Comparison of ENCODE assay signal across 8 mouse cellular contexts in genomic region chr11:100737105-100737733, GRCm38 (mm10). TPM values are rescaled to one million over a fixed set of nuclear protein-coding genes. Genes with fewer than 3 reads are reported as not detected.
A peak's percentile ranks its signal among the peaks of the same experiment; 100 is the strongest.
DNase-seq lines count a peak whose midpoint lies in the region; ATAC-seq and TF ChIP-seq lines count a peak whose summit lies in the region.

No protein-coding gene starts in this region.

- peaks cover 13% of the 10 kb centered on the region for H3K4me1 ChIP-seq in heart, adult 2 months (ENCODE audit: control insufficient read depth, insufficient read depth, low read length)
- peaks cover 28% of the 10 kb centered on the region for H3K4me1 ChIP-seq in forebrain, embryonic 10.5 days
- peaks cover 20% of the 10 kb centered on the region for H3K4me1 ChIP-seq in limb, embryonic 13.5 days

- TF ChIP-seq POLR2A in heart, adult 2 months (IDR thresholded peaks at IDR 0.05; ENCODE audit: insufficient read depth, low read depth, low read length), result no peak

- peak overlapping the region; percentile 95 for H3K4me3 ChIP-seq in heart, adult 2 months
- H3K4me3 ChIP-seq in forebrain, embryonic 10.5 days, result peak overlapping the region; percentile 78
- peak overlapping the region; percentile 90 for H3K4me3 ChIP-seq in limb, embryonic 13.5 days

- peak overlapping the region; percentile 84 for H3K9ac ChIP-seq in heart, adult 2 months (ENCODE audit: low read depth, low read length)
- H3K9ac ChIP-seq in limb, embryonic 13.5 days, result peak overlapping the region; percentile 91

- peaks cover 5% of the 10 kb centered on the region; the same call in 1 of the 2 replicates for H3K79me2 ChIP-seq in heart, adult 2 months (replicated peaks; ENCODE audit: control insufficient read depth, insufficient read depth, low read length)

- no peak for TF ChIP-seq EP300 in heart, adult 2 months (IDR thresholded peaks at IDR 0.05; ENCODE audit: insufficient read depth, low read depth, low read length)

- peak overlapping the region; percentile 89 for H3K4me2 ChIP-seq in limb, embryonic 13.5 days (replicated peaks)

- intact Hi-C loops in heart, adult 2 months (cut with DNase I), result loop anchor here (1.0 kb wide), 1 partner anchor 21 kb away; no protein-coding TSS in a partner anchor

- no peaks in the 10 kb centered on the region for H3K9me3 ChIP-seq in forebrain, embryonic 10.5 days
- no peaks in the 10 kb centered on the region for H3K9me3 ChIP-seq in limb, embryonic 13.5 days

- no peak for ATAC-seq in limb, embryonic 13.5 days (ENCODE audit: low FRiP score, low read depth)

- DNase-seq in heart, adult 2 months, result no peak
- no peak for DNase-seq in heart, adult 11 months
- peak; percentile 45 for DNase-seq in CD4-positive helper T cell, adult 2 months (ENCODE audit: low read depth, low spot score)
- no peak for DNase-seq in forebrain, embryonic 10.5 days (ENCODE audit: extremely low spot score, low spot score)
- peak; percentile 33 for DNase-seq in splenic B cell, adult 2 months (ENCODE audit: low read depth, low spot score)
- no peak for DNase-seq in right cerebral cortex, postnatal 36 days (ENCODE audit: low spot score in 2 of 2)
- no peak for DNase-seq in testis, postnatal 10 days (ENCODE audit: low spot score)

- H3K27me3 ChIP-seq in heart, adult 2 months (ENCODE audit: control insufficient read depth, insufficient read depth, low read length), result no peaks in the 10 kb centered on the region
- H3K27me3 ChIP-seq in forebrain, embryonic 10.5 days (ENCODE audit: poor library complexity, severe bottlenecking), result no peaks in the 10 kb centered on the region
- peaks cover 5% of the 10 kb centered on the region; the same call in 1 of the 2 replicates for H3K27me3 ChIP-seq in limb, embryonic 13.5 days
- no peaks in the 10 kb centered on the region for H3K27me3 ChIP-seq in splenic B cell, adult 2 months (ENCODE audit: control insufficient read depth, insufficient read depth, low read length, poor library complexity, severe bottlenecking)

- H3K27ac ChIP-seq in heart, adult 2 months, result peak overlapping the region; percentile 97
- peak overlapping the region; percentile 91 for H3K27ac ChIP-seq in forebrain, embryonic 10.5 days
- no peak overlapping the region for H3K27ac ChIP-seq in limb, embryonic 13.5 days

- no peak for TF ChIP-seq CTCF in heart, adult 2 months (IDR thresholded peaks at IDR 0.05)

- no peaks in the 10 kb centered on the region; the same call in 1 of the 2 replicates for H3K36me3 ChIP-seq in heart, adult 2 months (ENCODE audit: control insufficient read depth, insufficient read depth, low read length)
- H3K36me3 ChIP-seq in forebrain, embryonic 10.5 days (replicated peaks), result peaks cover 22% of the 10 kb centered on the region
- H3K36me3 ChIP-seq in limb, embryonic 13.5 days, result peaks cover 18% of the 10 kb centered on the region
- H3K36me3 ChIP-seq in splenic B cell, adult 2 months (ENCODE audit: control insufficient read depth, insufficient read depth, low read length, poor library complexity, severe bottlenecking), result no peaks in the 10 kb centered on the region

- 3% methylated on average over 13 of the region's 13 CpGs for WGBS in heart, adult 2 months
- 2% methylated on average over 13 of the region's 13 CpGs for WGBS in forebrain, embryonic 10.5 days
- 2% methylated on average over 13 of the region's 13 CpGs for WGBS in limb, embryonic 13.5 days

RNA-seq across cellular contexts. Expression of gene Rab5c, which starts 0.8 kb away (rescaled TPM):
- total RNA-seq in heart, adult 2 months (2021), result 10 to 100 TPM; 53.0 to 56.3 TPM
- polyA plus RNA-seq in heart, adult 2 months (2012; rRNA removed), result 69.3 and 97.8 TPM in 2 replicates
- polyA plus RNA-seq in forebrain, embryonic 10.5 days (2016; fragmentation: Nextera tagmentation; extraction: Ambion mirVana), result 13.2 and 14.9 TPM in 2 replicates
- 23.2 and 24.5 TPM in 2 replicates for polyA plus RNA-seq in limb, embryonic 13.5 days (2015; fragmentation: Nextera tagmentation; extraction: Ambion mirVana)

RNA-seq across cellular contexts. Expression of gene Kcnh4, which starts 22.5 kb away (rescaled TPM):
- not detected for total RNA-seq in heart, adult 2 months (2021)
- 0.04 TPM in 1 of 2 replicates, not detected in the other for polyA plus RNA-seq in heart, adult 2 months (2012; rRNA removed)
- polyA plus RNA-seq in forebrain, embryonic 10.5 days (2016; fragmentation: Nextera tagmentation; extraction: Ambion mirVana), result 0.62 and 0.78 TPM in 2 replicates
- polyA plus RNA-seq in limb, embryonic 13.5 days (2015; fragmentation: Nextera tagmentation; extraction: Ambion mirVana), result not detected in 2 replicates

RNA-seq across cellular contexts. Expression of gene Hspb9, which starts 23.6 kb away (rescaled TPM):
- not detected for total RNA-seq in heart, adult 2 months (2021)
- 0.50 and 0.62 TPM in 2 replicates for polyA plus RNA-seq in heart, adult 2 months (2012; rRNA removed)
- 0.24 and 0.30 TPM in 2 replicates for polyA plus RNA-seq in forebrain, embryonic 10.5 days (2016; fragmentation: Nextera tagmentation; extraction: Ambion mirVana)
- 0.46 TPM in 1 of 2 replicates, not detected in the other for polyA plus RNA-seq in limb, embryonic 13.5 days (2015; fragmentation: Nextera tagmentation; extraction: Ambion mirVana)

RNA-seq across cellular contexts. Expression of gene Kat2a, which starts 25.0 kb away (rescaled TPM):
- total RNA-seq in heart, adult 2 months (2021), result 10 to 100 TPM; 13.1 to 14.0 TPM
- 18.9 and 21.7 TPM in 2 replicates for polyA plus RNA-seq in heart, adult 2 months (2012; rRNA removed)
- polyA plus RNA-seq in forebrain, embryonic 10.5 days (2016; fragmentation: Nextera tagmentation; extraction: Ambion mirVana), result 76.3 and 78.5 TPM in 2 replicates
- polyA plus RNA-seq in limb, embryonic 13.5 days (2015; fragmentation: Nextera tagmentation; extraction: Ambion mirVana), result 53.6 and 53.8 TPM in 2 replicates

RNA-seq across cellular contexts. Expression of gene Hcrt, which starts 25.5 kb away (rescaled TPM):
- total RNA-seq in heart, adult 2 months (2021), result not detected
- not detected in 2 replicates for polyA plus RNA-seq in heart, adult 2 months (2012; rRNA removed)
- polyA plus RNA-seq in forebrain, embryonic 10.5 days (2016; fragmentation: Nextera tagmentation; extraction: Ambion mirVana), result not detected in 2 replicates
- polyA plus RNA-seq in limb, embryonic 13.5 days (2015; fragmentation: Nextera tagmentation; extraction: Ambion mirVana), result not detected in 2 replicates

Comparison
In these comparisons a context has a peak if more than half of its experiments do, and no peak if none do; other contexts are left out.
1. DNase-seq: peak in CD4-positive helper T cell, adult 2 months (single experiment) and splenic B cell, adult 2 months (single experiment); none in heart, adult 2 months (0 of 2), heart, adult 11 months (single experiment), forebrain, embryonic 10.5 days (single experiment), right cerebral cortex, postnatal 36 days (0 of 2) and testis, postnatal 10 days (single experiment).
2. Peak in every context shown above with its lines, with median percentiles within 50 percentile points of each other: H3K4me3 ChIP-seq.